Mouse (Mus musculus) myocyte (in vitro differentiated cells): ENCODE data around the gene Trpc2. TPM values are rescaled to one million over a fixed set of nuclear protein-coding genes. Genes with fewer than 3 reads are reported as not detected.

Source experiments
- H3K27me3 ChIP-seq: one replicate; pipeline ENCODE4 v1.6.1; 2011; ENCODE audit not compliant: control insufficient read depth, insufficient read depth, insufficient read length
- H3K36me3 ChIP-seq: one replicate; pipeline ENCODE4 v1.6.1; 2011; ENCODE audit not compliant: control insufficient read depth, insufficient read depth
- H3K4me2 ChIP-seq: one replicate; pipeline ENCODE4 v1.6.1; 2011; ENCODE audit warnings: low read depth, control low read depth
- H3K4me3 ChIP-seq: one replicate; pipeline ENCODE4 v1.5.1; 2011; ENCODE audit warnings: mild to moderate bottlenecking, control low read depth, moderate library complexity
- H3K79me2 ChIP-seq: one replicate; pipeline ENCODE4 v1.6.1; 2011; ENCODE audit not compliant: control insufficient read depth, insufficient read depth
- H3ac ChIP-seq: one replicate; pipeline ENCODE4 v1.6.1; 2011; ENCODE audit not compliant: control insufficient read depth, insufficient read length
- CEBPB ChIP-seq: IDR thresholded peaks from 2 replicates; pipeline ENCODE4 v1.6.1; 2011; ENCODE audit warnings: mild to moderate bottlenecking, moderate library complexity; ENCODE audit not compliant: poor library complexity, insufficient read depth, severe bottlenecking
- E2F4 ChIP-seq: IDR thresholded peaks from one replicate; pipeline ENCODE4 v1.6.1; 2011; ENCODE audit warnings: mild to moderate bottlenecking, control low read depth, moderate library complexity; ENCODE audit not compliant: insufficient read depth
- MAX ChIP-seq: IDR thresholded peaks from one replicate; pipeline ENCODE4 v1.6.1; 2011; ENCODE audit warnings: low read depth, mild to moderate bottlenecking, control low read depth
- MYOD1 ChIP-seq, 3 experiments: IDR thresholded peaks; one replicate each; pipeline ENCODE4 v1.6.1; 2011; ENCODE audit warnings: control low read depth in 2 of 3, low read depth in 2 of 3, mild to moderate bottlenecking in 2 of 3, moderate library complexity in 1 of 3; ENCODE audit not compliant: insufficient read length in 2 of 3, control insufficient read depth in 1 of 3
- MYOG ChIP-seq, 3 experiments: IDR thresholded peaks; one replicate each; pipeline ENCODE4 v1.6.1; 2011; ENCODE audit warnings: control low read depth in 2 of 3, low read depth in 2 of 3, mild to moderate bottlenecking in 2 of 3; ENCODE audit not compliant: insufficient read length in 2 of 3, control insufficient read depth in 1 of 3, insufficient read depth in 1 of 3
- POLR2A ChIP-seq: IDR thresholded peaks from one replicate; pipeline ENCODE4 v1.6.1; 2011; ENCODE audit warnings: low read depth, mild to moderate bottlenecking, control low read depth, moderate library complexity; ENCODE audit not compliant: insufficient read length
- POLR2AphosphoS2 ChIP-seq: IDR thresholded peaks from one replicate; pipeline ENCODE4 v1.6.1; 2011; ENCODE audit warnings: low read depth, control low read depth; ENCODE audit not compliant: insufficient read length
- REST ChIP-seq: IDR thresholded peaks from one replicate; pipeline ENCODE4 v1.6.1; 2011; ENCODE audit warnings: mild to moderate bottlenecking, control low read depth, moderate library complexity; ENCODE audit not compliant: insufficient read depth, insufficient read length
- SRF ChIP-seq: IDR thresholded peaks from one replicate; pipeline ENCODE4 v1.6.1; 2011; ENCODE audit warnings: low read depth; ENCODE audit not compliant: control insufficient read depth, insufficient read length
- TCF12 ChIP-seq: IDR thresholded peaks from one replicate; pipeline ENCODE4 v1.6.1; 2011; ENCODE audit warnings: mild to moderate bottlenecking, control low read depth; ENCODE audit not compliant: poor library complexity, insufficient read depth, severe bottlenecking
- TCF3 ChIP-seq: IDR thresholded peaks from one replicate; pipeline ENCODE4 v1.6.1; 2011; ENCODE audit warnings: low read depth, control low read depth; ENCODE audit not compliant: insufficient read length
- USF1 ChIP-seq: IDR thresholded peaks from one replicate; pipeline ENCODE4 v1.6.1; 2011; ENCODE audit warnings: low read depth, mild to moderate bottlenecking, control low read depth, moderate library complexity
- polyA plus RNA-seq: library from polyadenylated mRNA; unstranded; fragments of >200 nt; fragmentation: generic; extraction: Trizol; gene quantifications from one replicate; pipeline ENCODE4 v1.2.1, GENCODE M21; 2012; ENCODE audit warnings: missing spikeins

Trpc2 gene
- polyA plus RNA-seq, 1 experiment = not detected

- Histone ChIP-seq H3K4me3 (peak within 1 kb of the TSS; percentile 23), H3K27me3 (peaks cover 8% of the 10 kb centered on the region)
Measured at GRCm38 (mm10) chr7:102101487-102101886, 18.6 kb downstream of the Trpc2 start, which contains the start of gene Art1. Gene Art1 (plus strand): TSS chr7:102101743.

DNA sequence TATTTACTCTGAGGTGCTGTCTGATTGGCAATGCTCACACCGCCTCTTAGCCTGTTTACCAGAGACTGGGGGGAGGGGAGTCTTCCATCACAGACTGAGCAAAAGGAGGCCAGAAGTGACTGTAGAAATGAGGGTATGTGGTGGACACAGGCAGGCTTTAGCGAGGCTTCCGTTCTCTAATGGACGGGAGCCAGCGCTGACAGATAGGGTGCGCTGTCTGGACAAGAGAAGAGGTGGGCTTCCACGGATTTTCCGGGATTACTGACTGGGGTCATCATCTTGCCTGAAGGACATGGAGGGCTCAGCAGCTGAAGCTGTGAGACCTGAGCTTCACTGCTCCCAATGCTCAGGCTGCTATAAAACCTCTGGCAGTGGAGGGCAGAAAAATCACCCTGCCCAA lies 19.3 kb downstream of the Trpc2 start:
- Histone ChIP-seq H3ac (no peak overlapping the region), H3K4me3 (peak overlapping the region; percentile 23), H3K27me3 (peaks cover 15% of the 10 kb centered on the region), H3K79me2 (no peaks in the 10 kb centered on the region), H3K36me3 (no peaks in the 10 kb centered on the region), H3K4me2 (peak overlapping the region; percentile 68)
- no peak for TF ChIP-seq CEBPB
- TF ChIP-seq USF1 = no peak
- no peak for TF ChIP-seq E2F4

More at GRCm38 (mm10) chr7:102101487-102101886, 18.6 kb downstream of the Trpc2 start, which contains the start of gene Art1:
- H3ac ChIP-seq = no peak within 1 kb of the TSS
- H3K36me3 ChIP-seq = no peaks in the 10 kb centered on the region
- no peaks in the 10 kb centered on the region for H3K79me2 ChIP-seq
- peak within 1 kb of the TSS; percentile 68 for H3K4me2 ChIP-seq
- TF ChIP-seq TCF3 (no peak), MYOD1 (IDR thresholded peaks at IDR 0.05; ENCODE audit: control insufficient read depth in 1 of 3, insufficient read length in 2 of 3, low read depth in 2 of 3) (peak in 2 of 3 experiments; percentile 54 to 77), SRF (no peak), MYOG (IDR thresholded peaks at IDR 0.05; ENCODE audit: control insufficient read depth in 1 of 3, insufficient read depth in 1 of 3, insufficient read length in 2 of 3, low read depth in 2 of 3) (peak in 2 of 3 experiments; percentile 72 to 76), POLR2A (peak; percentile 71), POLR2AphosphoS2 (peak; percentile 74)

DNA sequence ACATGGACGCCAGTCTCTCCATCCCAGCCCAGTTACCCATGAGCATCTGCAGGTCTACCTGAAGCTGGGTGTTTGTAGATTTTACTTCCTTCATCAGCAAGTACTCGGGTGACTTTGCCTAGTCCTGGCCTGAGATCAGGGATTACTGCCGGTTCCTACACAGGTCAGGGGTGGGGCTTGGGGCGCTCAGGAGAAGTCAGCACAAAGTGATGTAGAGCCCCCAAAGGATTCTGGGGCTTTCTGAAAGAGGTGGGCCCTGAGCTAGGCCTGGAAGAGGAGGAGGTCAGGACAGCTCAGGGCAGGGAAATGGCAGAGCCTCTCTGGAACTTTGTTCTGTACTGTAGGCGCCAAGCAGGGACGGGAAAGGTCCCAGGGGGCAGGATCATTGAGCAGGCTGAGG lies 19.8 kb downstream of the Trpc2 start:
- Histone ChIP-seq H3K4me2 (peak overlapping the region; percentile 68), H3K27me3 (peaks cover 15% of the 10 kb centered on the region), H3ac (no peak overlapping the region), H3K36me3 (no peaks in the 10 kb centered on the region), H3K4me3 (peak overlapping the region; percentile 23), H3K79me2 (no peaks in the 10 kb centered on the region)
- TF ChIP-seq MYOG (IDR thresholded peaks at IDR 0.05; ENCODE audit: control insufficient read depth in 1 of 3, insufficient read depth in 1 of 3, insufficient read length in 2 of 3, low read depth in 2 of 3) (no peak), MYOD1 (IDR thresholded peaks at IDR 0.05; ENCODE audit: control insufficient read depth in 1 of 3, insufficient read length in 2 of 3, low read depth in 2 of 3) (no peak), REST (no peak), TCF12 (no peak), CEBPB (no peak), E2F4 (no peak), SRF (no peak), POLR2AphosphoS2 (no peak), POLR2A (no peak), TCF3 (no peak), MAX (no peak), USF1 (no peak)

DNA sequence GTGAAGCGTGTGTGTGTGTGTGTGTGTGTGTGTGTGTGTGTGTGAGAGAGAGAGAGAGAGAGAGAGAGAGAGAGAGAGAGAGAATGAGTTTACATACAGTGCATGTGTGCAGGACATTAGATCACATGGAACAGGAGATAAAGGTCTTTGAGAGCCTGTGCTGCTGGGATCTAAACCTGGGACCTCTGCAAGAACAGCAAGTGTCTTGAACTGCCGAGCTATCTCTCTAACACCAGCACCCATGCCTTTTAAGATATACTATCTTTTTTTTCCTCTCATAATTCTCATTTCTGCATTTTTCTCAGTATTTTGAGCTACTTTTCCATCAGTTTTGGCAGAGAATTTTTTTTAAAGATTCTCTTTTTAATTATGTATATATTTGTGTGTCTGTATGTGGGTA lies 20.6 kb downstream of the Trpc2 start:
- peaks cover 15% of the 10 kb centered on the region for H3K27me3 ChIP-seq
- H3K4me3 ChIP-seq = peak overlapping the region; percentile 23
- TF ChIP-seq E2F4 = no peak
- no peak for TF ChIP-seq SRF
- TF ChIP-seq REST = no peak
- no peak for TF ChIP-seq TCF12
- no peak for TF ChIP-seq MAX
- TF ChIP-seq MYOD1 (IDR thresholded peaks at IDR 0.05; ENCODE audit: control insufficient read depth in 1 of 3, insufficient read length in 2 of 3, low read depth in 2 of 3) = no peak
- no peak for TF ChIP-seq POLR2AphosphoS2
- no peak for TF ChIP-seq TCF3
- TF ChIP-seq MYOG (IDR thresholded peaks at IDR 0.05; ENCODE audit: control insufficient read depth in 1 of 3, insufficient read depth in 1 of 3, insufficient read length in 2 of 3, low read depth in 2 of 3) = no peak
- TF ChIP-seq POLR2A = no peak
- TF ChIP-seq USF1 = no peak
- no peak for TF ChIP-seq CEBPB
- no peak overlapping the region for H3ac ChIP-seq
- peak overlapping the region; percentile 68 for H3K4me2 ChIP-seq
- no peaks in the 10 kb centered on the region for H3K36me3 ChIP-seq
- no peaks in the 10 kb centered on the region for H3K79me2 ChIP-seq

DNA sequence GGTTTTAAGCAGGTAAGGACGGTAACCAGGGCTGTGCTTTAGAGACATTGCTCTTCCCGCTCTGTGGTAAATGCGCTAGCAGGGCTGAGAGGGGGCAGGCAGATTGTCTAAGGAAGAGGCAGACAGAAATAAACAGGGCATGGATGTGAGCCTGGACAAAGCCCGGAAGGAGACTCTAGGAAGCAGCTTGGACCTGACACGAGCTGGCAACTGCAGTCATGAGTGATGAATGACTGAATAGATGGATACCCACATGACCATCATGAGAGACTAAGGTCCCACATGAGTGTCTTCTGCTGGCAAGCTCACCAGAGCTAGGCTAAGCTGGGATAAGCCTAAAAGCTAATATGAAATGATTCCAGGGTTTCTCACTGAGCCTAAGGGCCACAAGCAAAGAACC lies 21.2 kb downstream of the Trpc2 start:
- Histone ChIP-seq H3K79me2 (no peaks in the 10 kb centered on the region), H3K27me3 (peaks cover 15% of the 10 kb centered on the region), H3ac (no peak overlapping the region), H3K36me3 (no peaks in the 10 kb centered on the region), H3K4me2 (peak overlapping the region; percentile 68), H3K4me3 (no peak overlapping the region)
- TF ChIP-seq CEBPB = no peak
- no peak for TF ChIP-seq TCF12
- no peak for TF ChIP-seq MAX
- no peak for TF ChIP-seq MYOG (IDR thresholded peaks at IDR 0.05; ENCODE audit: control insufficient read depth in 1 of 3, insufficient read depth in 1 of 3, insufficient read length in 2 of 3, low read depth in 2 of 3)
- TF ChIP-seq POLR2AphosphoS2 = no peak
- no peak for TF ChIP-seq E2F4
- no peak for TF ChIP-seq SRF
- no peak for TF ChIP-seq REST
